Mouse (Mus musculus) urinary bladder, postnatal 36 days (tissue): ENCODE measurements around the gene Kcnk18.

ENCODE experiments used
- DNase-seq, 2 experiments: peaks; one replicate each; pipeline ENCODE4 v3.0.0; 2022; ENCODE audit warnings: low spot score in 2 of 2, mixed read lengths in 1 of 2

The Kcnk18 gene

GRCm38 (mm10) chr19:59282001-59282400 lies 63.0 kb downstream of the Kcnk18 start:
- DNase-seq: no peak
